Mouse (Mus musculus) left cerebral cortex, adult 8-10 months (tissue): ENCODE measurements around the gene Fat4. TPM values are rescaled to one million over a fixed set of nuclear protein-coding genes. Genes with fewer than 3 reads are reported as not detected.

Experiments
- DNase-seq, 2 experiments: peaks; one replicate each; pipeline ENCODE4 v3.0.0; 2022; ENCODE audit warnings: low spot score in 2 of 2
- total RNA-seq, 4 experiments: library from RNA; stranded (reverse); gene quantifications; 2 replicates each; pipeline ENCODE4 v1.2.4; 2022

Fat4 gene
- 10 to 100 TPM in 1 of 4 experiments, 1 to 10 TPM in 3; 8.6 to 12.3 (median 9.5) TPM for total RNA-seq

DNA sequence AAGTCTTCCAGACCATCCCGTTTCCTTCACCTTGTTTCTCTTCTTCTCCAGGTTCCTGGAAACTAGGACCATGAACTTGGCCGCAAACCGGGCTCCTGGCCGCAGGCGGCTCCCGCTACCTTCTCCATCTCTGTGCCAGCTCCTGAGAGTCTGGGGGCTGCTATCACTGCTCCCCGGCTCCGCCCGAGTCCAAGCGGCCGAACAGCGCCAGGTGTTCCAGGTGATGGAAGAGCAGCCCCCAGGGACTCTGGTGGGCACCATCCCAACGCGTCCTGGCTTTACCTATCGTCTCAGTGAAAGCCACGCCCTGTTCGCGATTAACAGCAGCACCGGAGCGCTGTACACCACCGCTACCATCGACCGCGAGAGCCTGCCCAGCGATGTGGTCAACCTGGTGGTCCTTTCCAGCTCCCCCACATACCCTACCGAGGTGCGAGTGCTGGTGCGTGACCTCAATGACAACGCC, at the start of gene Fat4:
Gene Fat4 (plus strand): TSS at position 51 of the 466 bp plus-strand sequence.
- DNase-seq, result no peak

DNA sequence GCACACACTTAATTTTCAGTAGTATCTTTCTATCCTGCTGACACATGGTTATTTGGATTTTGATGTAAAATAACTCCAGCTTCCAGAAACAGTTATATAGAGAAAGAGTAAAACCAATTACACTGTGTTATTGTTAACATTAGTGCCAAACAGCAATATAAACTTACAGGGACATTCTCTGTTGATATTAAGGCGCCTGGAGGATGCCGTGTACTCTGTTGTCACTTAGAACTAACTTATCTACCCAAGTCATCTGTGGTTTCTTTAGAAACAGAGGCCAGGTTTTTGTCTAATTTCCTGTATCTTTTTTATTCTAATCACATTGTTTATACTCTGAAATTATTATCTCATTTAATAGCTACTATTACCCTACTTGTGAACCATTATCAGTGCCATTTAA, 47.3 kb upstream of the Fat4 start:
- no peak for DNase-seq

DNA sequence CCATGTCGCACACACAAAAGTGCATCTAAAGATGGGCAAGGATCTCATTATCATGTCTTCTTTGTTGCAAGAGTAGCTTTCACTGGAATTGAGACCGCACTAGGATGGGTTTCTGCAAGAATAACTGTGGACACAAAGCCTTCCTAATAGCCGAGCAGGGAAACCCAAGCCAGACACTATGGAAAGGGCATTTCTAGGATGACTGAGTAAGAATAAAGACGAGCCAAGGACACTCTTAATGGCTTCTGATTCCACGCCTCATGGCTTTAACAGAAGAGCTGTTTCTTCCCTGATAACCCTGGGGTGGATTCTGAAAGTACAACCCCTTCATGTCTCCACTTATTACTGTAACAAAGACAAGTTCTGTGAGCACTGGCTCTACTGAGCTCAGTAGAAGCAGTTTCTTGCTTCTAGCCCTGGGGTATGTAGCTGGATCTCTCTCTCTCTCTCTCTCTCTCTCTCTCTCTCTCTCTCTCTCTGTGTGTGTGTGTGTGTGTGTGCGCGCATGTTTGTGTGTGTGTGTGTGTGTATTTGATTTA, 43.7 kb upstream of the Fat4 start:
- DNase-seq, result no peak

DNA sequence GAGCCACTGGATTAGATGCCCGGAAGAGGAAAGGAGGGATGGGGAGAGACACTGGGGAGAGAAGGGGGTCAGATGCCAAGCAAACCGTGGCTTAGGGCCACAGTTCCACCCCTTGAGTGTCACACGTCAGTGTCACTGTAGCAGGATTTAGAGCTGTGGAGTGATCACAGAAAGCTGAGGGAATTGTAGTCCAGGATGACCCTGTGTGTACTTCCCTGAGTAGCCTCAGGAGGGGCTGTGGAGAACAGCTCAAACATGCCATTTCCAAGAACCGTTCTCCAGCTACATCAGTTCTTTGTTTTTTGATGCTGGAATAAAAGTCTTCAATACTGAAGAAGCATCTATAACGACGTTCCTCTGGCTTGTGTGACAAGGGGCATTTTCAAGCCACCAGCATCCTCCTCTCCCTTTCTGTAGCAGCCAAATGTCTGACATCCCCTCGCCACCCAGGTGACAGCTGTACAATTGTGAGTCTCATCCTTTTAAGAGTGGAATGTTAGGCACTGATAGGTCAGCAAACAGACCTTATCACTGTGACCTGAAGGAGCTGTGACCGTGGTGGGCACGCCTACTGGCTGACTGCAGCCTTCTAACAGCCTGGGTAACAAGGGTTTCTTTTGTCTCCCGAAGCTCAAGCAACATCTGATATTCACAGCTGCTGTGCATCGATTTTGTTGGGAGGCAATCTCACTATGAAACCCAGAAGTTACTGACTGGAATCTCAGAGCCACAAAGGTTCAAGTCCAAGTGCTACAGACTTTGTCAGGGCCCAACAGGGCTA, 39.9 kb upstream of the Fat4 start:
- no peak for DNase-seq

DNA sequence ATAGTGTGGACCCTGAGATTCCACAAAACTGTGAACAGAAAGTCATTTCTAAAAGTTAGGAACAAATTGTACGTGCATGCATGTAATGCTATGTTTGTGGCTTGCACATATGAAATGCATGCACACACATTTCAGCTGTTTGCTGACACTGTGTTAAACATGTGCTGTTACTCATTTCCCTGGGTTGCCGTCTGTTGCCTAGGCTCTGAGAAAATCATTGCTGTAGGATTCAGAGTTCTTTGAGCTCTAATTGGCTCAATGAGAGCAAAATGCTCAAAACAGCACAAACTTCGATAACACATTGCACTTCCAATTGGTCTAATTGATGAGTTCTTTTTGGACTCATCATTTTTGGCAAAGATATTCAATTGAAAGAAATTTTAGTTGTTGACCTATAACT, 37.7 kb upstream of the Fat4 start:
- DNase-seq, result no peak

DNA sequence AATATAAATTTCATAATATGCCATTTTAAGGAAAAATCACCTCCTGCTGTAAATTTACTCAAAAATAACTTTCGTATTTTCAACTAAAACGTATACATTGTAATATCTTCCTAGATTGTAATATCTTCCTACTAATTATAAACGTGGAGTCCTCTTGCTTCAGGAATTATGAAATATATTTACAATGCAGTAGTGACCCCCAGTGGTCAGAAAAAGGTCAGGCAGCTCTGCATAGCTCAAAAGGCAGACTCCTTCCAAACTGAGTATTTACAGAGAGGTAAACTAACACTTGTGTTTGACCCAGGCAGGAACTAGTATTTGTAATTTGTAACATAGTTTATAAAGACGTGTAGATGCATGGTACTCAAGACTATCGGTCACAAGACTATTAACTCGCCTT, 37.2 kb upstream of the Fat4 start:
- no peak for DNase-seq

DNA sequence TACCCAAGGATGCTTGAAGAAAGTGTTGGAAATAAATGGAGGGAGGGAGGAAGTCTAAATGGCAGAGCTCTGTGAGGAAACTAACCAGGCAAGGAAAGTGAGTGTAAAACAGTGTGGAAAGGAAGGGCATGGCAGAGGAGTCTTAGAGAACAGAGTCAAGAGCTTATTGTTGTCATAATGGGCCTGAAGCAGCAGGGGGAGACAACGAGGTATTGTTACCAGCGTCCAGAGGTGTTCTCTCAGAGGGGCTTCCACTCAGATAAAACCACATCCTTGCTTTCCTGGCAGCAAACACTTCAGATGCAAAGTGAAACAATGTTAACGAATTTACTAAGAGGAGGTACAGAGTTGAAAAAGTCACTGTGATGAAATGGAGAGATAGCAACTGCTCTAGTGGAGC, 33.1 kb upstream of the Fat4 start:
- no peak for DNase-seq

DNA sequence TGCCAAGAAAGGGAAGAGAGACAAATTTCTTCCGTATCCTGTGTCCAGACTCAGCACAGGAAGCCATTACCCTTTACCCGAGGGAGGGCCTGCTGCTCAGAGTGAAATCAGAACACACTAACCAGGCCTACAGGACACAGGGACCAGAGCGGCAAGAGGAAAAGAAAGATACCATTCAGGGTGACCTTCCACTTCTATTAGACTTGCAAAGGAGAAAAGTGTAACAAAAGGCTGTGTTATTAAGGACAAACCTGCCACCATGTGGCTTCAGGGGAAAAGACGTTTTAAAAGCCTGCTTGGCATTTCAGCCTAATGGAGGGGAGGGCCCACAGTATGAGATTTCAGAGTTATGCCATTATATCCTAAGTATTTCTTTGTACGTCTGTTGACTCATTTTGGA, 26.1 kb upstream of the Fat4 start:
- DNase-seq, result no peak

DNA sequence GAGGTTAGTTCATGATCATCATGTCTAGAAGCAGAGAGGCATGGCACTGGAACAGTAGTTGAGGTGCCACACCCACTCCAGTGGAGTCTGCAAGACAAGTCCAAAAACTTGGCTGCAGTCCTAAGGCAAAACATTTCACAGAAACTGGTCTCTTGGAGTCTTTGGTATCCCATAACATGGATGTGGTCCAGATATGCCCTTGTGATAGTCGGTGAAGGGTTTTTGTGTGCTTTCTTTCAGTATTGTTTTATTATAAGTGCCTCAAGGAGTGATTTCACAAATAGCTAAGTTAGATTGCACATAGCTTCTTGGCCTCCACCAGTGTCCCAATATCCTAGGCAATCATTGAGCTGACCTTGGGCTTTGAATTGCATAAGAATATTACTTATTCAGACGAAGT, 15.4 kb upstream of the Fat4 start:
- no peak for DNase-seq

DNA sequence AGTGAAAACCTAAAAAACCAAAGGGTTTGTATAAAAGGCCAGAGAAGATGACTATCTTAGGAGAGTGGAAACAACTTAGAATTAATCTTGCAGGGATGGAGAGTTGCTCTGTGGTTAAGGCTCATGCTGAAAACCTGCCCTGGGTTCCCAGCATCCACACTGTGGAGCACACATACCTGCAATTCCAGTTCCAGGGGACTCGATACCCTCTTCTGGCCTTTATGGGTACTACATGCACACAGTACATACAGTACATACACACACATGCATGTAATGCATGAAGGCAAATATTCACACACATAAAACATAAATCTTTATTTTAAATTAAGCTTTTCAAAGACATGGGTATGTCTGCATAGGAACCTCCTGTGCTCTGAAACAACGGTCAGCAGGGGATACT, 10.9 kb upstream of the Fat4 start:
- DNase-seq, result no peak

DNA sequence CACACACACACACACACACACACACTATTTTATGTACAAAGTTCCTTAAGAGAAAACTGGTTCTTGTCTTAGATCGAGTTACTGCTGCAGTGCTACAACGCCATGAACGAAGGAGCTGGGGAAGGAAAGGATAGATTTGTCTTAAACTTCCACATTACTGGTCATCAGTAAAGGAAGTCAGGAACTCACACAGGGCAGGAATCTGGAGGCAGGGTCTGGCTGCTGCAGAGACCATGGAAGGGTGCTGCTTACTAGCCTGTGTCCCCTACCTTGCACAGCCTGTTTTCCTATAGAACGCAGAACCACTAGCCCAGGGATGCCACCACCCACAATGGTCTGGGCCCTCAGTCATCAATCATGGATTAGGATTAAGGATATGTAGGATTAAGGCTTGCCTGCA, 10.0 kb upstream of the Fat4 start:
- no peak for DNase-seq

DNA sequence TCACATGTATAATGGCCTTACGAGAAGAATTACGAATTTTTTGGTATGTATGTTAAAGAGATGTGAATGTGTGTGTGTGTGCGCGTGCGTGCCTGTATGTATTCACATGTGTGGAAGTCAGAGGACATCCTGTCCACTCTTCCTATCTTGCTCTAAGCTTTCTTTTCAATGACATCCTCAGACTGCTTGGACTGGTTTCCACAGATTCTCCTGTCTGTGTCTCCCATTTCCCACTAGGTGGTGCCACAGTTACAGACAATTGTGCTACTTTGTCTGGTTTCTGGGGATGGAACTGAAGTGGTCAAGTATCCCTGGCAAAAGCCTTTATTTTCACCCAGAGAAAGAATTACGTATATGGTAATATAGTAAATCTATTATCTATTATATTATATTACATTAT, 4.0 kb upstream of the Fat4 start:
- DNase-seq, result no peak

DNA sequence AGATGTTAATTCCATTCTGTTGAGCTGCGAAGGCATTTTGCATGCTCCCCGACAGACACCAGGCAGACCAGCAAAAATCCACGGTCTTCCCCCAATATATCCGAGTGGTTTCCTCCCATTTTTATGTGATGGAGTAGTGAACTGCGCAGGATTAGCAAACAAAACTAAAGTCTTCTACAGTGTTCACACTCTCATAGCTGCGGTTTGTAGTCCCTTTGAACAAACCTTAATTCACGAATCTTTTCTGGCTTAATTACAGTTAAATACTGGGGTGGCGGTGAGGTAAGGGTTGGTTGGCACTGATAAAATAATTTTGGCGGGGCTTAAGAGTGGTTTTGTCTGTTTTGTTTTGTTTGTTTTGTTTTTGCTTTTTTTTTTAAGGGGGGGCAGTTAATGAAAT, 3.1 kb upstream of the Fat4 start:
- DNase-seq, result no peak

DNA sequence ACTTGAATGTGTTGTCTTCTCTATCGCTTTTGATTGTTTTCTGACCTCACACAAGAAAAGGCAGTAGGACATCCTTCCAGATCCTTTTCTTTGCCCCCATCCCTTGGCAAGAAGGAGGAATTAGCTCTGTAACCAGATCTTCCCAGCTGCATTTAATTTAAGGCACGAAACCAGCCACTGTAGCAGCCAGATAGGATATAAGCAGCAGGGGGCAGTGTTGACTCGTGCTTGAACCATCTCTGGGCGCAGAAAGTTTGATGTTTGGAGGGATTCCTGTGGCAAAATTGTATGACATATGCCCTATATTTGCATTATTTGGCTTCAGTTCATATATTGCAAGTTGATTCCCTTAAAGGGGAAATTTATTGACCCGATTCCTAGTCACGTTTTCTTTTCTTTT, 2.5 kb upstream of the Fat4 start:
- DNase-seq, result peak; percentile 48 to 70

DNA sequence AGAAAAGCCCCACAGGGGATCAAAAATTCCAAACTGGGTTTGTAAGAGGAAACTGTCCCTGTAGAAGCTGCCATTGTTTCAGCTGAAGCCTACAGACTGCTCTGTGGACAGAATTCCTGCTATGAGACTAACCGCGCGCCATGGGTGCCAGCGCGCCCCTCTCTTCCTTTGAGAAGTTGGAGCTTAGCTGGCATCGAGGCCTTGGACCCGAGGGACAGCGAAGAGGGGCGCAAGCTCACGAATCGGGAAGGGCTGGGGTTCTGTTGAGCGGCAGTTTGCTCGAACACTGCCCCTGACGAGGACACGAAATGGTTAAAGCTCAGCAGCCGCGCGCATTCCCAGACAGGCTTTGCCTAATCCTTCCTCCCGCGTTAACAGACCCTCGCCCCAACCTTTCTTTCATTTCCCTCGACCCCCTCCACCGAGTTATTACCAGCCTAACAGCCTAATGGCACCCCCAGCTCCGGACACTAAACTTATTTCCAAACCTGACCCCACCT, 1.8 kb upstream of the Fat4 start:
- no peak for DNase-seq

DNA sequence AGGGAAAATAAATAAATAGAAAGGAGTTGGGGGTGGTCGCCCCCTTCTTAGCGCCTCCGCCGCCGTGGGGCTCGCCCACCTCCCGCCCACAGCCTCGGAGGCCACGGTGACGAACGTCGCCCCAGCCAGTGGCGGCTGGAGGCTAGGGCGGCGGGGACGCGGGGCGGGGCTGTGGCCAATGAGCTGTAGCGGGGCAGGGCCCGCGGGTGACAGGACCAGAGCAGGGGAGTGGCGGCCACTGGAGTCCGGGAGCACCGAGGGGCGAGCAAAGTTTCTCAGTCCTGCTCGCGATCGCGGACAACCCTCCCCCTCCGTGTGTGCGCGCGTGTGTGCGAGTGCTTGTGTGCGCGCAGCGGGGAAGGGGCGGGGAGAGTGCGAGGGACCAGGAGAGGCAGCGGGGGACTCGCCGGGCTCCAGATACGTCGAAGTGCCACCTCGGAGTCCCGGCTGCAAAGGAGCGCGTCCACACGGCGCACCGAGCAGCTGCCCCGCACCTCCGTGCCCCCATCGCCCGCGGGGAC, 1.2 kb upstream of the Fat4 start:
- peak; percentile 53 to 67 for DNase-seq

DNA sequence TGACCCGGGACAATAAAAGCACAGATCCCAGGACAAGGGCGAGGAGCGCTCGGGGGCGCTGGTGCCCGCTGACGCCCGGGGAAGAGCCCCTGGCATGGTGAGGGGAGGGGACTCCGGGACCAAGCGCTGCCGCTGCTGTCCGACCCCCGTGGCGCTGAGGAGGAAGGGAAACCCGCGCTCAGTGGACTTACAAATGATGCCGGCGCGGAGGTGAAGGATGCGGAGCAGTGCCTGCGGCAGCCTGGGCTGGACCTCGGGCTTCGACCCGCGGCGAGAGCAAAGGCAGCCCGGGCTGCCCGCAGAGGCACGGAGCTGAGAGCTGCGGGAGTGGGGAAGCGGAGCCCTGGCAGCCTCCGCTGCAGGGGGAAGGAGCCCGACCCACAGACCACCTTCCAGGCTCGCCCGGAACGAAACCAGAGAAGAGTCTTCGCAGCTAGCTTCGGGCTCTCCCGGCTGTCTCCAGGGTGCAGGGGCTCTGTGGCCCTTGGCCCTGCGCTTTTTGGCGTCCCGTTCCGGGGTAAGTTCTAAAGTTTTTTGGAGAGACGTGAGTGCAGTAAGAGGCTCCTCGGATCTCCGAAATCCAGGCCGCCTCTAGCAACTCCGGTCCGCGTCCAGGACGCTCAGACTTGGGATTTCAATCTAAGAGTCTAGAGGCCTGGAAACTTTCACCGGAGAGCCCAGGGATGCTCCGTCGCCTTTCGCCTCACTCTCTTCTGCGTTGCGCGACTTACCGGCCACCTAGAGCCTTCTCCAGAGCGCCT, 499 bp upstream of the Fat4 start:
- DNase-seq, result peak in 1 of 2 experiments; percentile 33

DNA sequence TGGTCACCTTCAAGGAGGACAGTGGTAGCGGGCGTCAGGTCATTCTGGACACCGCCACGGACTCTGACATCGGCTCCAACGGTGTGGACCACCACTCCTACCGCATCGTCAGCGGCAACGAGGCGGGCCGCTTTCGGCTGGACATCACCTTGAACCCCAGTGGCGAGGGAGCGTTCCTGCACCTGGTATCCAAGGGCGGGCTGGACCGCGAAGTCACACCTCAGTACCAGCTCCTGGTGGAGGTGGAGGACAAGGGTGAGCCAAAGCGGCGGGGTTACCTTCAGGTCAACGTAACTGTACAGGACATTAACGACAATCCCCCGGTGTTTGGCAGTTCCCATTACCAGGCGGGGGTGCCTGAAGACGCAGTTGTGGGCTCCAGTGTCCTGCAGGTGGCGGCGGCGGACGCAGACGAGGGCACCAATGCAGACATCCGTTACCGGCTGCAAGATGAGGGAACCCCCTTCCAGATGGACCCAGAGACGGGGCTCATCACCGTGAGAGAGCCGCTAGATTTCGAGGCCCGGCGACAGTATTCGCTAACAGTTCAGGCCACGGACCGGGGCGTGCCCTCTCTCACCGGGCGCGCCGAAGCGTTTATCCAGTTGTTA, 746 bp downstream of the Fat4 start:
- DNase-seq, result peak; percentile 36 to 45

DNA sequence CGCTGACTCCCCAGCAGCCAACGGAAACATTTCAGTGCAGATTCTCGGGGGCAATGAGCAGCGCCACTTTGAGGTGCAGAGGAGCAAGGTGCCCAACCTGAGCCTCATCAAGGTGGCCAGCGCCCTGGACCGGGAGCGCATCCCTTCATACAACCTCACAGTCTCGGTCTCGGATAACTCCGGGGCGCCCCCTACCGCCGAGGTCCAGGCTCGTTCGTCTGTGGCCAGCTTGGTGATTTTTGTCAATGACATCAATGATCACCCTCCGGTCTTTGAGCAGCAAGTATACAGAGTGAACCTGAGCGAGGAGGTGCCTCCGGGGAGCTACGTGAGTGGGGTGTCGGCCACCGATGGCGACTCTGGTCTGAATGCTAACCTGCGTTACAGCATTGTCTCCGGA, 1.4 kb downstream of the Fat4 start:
- peak; percentile 75 to 86 for DNase-seq

DNA sequence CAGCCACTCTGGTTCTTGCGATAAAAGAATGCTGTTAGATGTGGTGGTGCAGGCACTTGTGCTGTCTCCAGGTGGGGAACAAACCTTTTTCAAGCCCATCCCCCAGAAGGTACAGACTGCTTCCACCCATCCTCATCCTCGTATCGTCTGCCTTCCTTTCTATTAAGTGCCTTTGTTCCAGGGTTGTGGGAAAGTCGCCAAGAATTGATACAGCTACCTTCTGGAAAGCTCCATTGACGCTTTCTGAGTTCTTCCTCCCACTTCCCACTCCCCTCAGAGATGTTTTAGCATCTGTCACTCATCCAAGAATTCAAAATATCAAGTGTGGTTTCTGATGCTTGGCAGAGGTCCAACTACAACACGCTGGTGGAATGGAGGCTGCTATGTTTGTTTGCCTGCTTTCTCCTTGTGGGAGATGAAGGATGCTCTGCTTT, 6.1 kb downstream of the Fat4 start:
- no peak for DNase-seq

DNA sequence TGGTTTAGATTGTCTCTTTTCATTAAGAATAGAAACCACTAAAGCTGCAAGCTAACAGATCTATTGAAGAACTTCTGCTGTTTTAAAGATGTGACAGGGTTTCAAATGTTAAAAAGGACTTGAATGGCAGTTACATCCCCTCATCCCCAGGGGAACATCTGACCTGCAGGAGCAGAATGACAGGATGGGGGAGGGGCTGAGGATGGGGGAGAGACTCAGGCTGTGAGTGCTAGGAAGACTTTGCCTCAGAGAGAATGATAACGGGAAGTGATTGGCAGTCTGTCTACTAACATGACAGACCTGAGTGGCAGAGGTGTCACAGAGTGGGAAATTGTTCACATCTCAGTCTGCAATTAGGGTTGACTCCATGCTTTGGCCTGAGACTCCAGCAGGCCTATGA, 14.1 kb downstream of the Fat4 start:
- no peak for DNase-seq

DNA sequence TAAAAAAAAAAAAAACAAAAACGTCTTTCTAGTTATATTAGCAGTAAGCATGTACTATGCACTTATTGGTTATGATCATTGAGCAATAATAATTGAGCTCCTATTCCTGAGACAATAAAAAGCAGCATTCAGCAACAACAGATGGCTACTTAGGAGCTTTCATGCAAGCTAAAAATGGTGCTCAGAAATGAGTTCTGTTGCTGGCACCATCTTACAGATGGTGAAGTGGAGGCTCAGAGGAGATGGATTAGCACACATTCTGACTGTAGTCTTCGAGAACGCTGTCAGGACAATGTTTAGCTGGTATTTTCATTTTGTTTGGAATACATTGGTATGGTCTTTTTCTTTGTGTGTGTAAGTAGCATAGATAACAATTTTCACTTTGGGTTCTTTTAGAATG, 20.1 kb downstream of the Fat4 start:
- DNase-seq, result no peak
